Mouse (Mus musculus) midbrain, postnatal 0 days (tissue): Measurements from ENCODE around the gene Btbd35f4. TPM values are rescaled to one million over a fixed set of nuclear protein-coding genes. Genes with fewer than 3 reads are reported as not detected.
"Not testable (repeated sequence)": the region's sequence is repeated elsewhere in the genome, so short reads cannot be mapped to it uniquely, and the experiment has no call there.

Experiments used
- ATAC-seq: fragments of 200-750 bp; cut with Nextera tagmentation; 2 replicates; pipeline ENCODE4 v1.8.0; 2017; ENCODE audit warnings: moderate number of reproducible peaks, mild to moderate bottlenecking, moderate TSS enrichment, moderate library complexity; ENCODE audit not compliant: low FRiP score
- DNase-seq: peaks from one replicate; pipeline ENCODE4 v3.0.0-alpha.2; 2015; ENCODE audit warnings: low spot score
- H3K27ac ChIP-seq: fragments of 300-500 bp; sonication (generic); 2 replicates; pipeline ENCODE4 v1.5.1; 2014; ENCODE audit warnings: low read depth, mild to moderate bottlenecking, low read length, mixed read lengths
- H3K27me3 ChIP-seq: fragments of 300-500 bp; sonication (generic); 2 replicates; pipeline ENCODE4 v1.6.1; 2014; ENCODE audit warnings: low read length, control low read depth, mixed read lengths; ENCODE audit not compliant: insufficient read depth
- H3K36me3 ChIP-seq: fragments of 300-500 bp; sonication (generic); 2 replicates; pipeline ENCODE4 v1.6.1; 2014; ENCODE audit warnings: low read length, control low read depth, mixed read lengths; ENCODE audit not compliant: insufficient read depth
- H3K4me1 ChIP-seq: fragments of 300-500 bp; sonication (generic); 2 replicates; pipeline ENCODE4 v1.6.1; 2014; ENCODE audit warnings: mild to moderate bottlenecking, control low read depth, antibody characterized with exemption, low read length, mixed read lengths; ENCODE audit not compliant: insufficient read depth
- H3K4me2 ChIP-seq: fragments of 300-500 bp; sonication (generic); 2 replicates; pipeline ENCODE4 v1.6.1; 2014; ENCODE audit warnings: low read depth, mild to moderate bottlenecking, low read length, mixed read lengths; ENCODE audit not compliant: poor library complexity, severe bottlenecking
- H3K4me3 ChIP-seq: fragments of 300-500 bp; sonication (generic); 2 replicates; pipeline ENCODE4 v1.5.1; 2014; ENCODE audit warnings: low read depth, mild to moderate bottlenecking, low read length, moderate library complexity
- H3K9ac ChIP-seq: fragments of 300-500 bp; sonication (generic); replicated peaks from 2 replicates; pipeline ENCODE4 v1.6.1; 2014; ENCODE audit warnings: mild to moderate bottlenecking, low read length, moderate library complexity, mixed read lengths; ENCODE audit not compliant: poor library complexity, severe bottlenecking
- H3K9me3 ChIP-seq: fragments of 300-500 bp; sonication (generic); 2 replicates; pipeline ENCODE4 v1.6.1; 2016; ENCODE audit warnings: low read length, control low read depth
- WGBS: fragments of 180-500 bp; shearing (Covaris S2); extraction: QIAGEN DNeasy Blood & Tissue Kit; methylation state at CpG from one replicate; pipeline ENCODE4 v1.1.7; 2014; 5-methylcytosine and 5-hydroxymethylcytosine counted together
- polyA plus RNA-seq: library from polyadenylated mRNA; unstranded; fragments of >200 nt; fragmentation: Nextera tagmentation; extraction: Ambion mirVana; gene quantifications from 2 replicates; pipeline ENCODE4 v1.2.1, GENCODE M21; 2015
- total RNA-seq: library from RNA; depleted of rRNA; stranded (reverse); fragments of >200 nt; gene quantifications from 2 replicates; pipeline ENCODE4 v1.2.3, GENCODE M21; 2014; rRNA removed

Gene Btbd35f4
- total RNA-seq (not detected in 2 replicates), polyA plus RNA-seq (not detected in 2 replicates)

DNA sequence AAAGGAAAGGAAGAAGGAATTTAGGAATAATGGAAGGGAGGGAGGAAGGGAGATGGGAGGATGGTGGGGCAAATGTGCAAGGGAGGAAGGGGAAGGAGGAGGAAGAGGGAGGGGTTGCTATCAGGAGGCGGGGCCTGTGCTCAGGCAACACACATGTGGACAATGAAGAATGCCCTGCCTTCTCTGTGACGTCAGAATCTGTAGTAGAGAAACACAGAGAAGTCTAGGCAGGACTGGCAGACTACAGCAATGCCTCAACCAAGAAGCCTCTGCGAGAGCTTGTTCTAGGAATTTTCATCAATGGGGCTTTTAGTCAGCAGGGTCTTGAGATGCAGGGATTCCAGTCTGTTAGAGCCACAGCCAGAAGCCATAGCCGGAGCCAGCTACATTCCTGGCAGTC is at the start of gene Btbd35f4:
TSS of gene Btbd35f4 (plus strand) at position 301 of the 400 bp plus-strand sequence.
- H3K9ac ChIP-seq, DNase-seq, H3K36me3 ChIP-seq, H3K9me3 ChIP-seq, H3K27ac ChIP-seq, H3K4me2 ChIP-seq, H3K27me3 ChIP-seq, H3K4me1 ChIP-seq, H3K4me3 ChIP-seq, ATAC-seq: not testable (repeated sequence)
- no CpG with 5 or more reads among the region's 4 CpGs for WGBS

DNA sequence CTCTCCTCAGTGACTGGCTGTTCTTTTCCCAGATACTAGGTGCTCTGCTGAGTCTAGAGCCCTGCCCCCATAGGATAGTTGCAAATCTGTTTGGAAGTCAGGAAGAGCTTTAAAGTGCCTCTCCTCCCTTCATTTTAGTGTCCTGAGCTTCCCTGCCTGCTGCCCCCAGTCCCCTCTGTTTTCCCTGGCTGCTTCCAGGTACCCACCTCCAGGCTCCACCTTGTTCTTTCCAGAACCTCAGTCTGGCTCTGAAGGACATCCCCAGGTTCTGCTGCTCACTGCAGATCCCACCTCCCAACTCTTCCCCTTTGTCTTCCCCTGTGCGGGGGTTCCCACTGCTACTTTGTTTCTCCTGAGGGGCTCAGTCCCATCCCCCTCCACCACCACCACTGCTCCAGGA is 39.7 kb downstream of the Btbd35f4 start:
- H3K4me3 ChIP-seq, DNase-seq, ATAC-seq, H3K27me3 ChIP-seq, H3K27ac ChIP-seq, H3K4me2 ChIP-seq, H3K4me1 ChIP-seq, H3K9me3 ChIP-seq, H3K36me3 ChIP-seq, H3K9ac ChIP-seq: not testable (repeated sequence)
- no CpG with 5 or more reads among the region's 1 CpGs for WGBS

Other genes starting within 250 kb of the Btbd35f4 start
- not detected in 2 replicates for gene Btbd35f27, start 151.6 kb downstream of the Btbd35f4 start, total RNA-seq
- not detected in 2 replicates for gene Btbd35f27, start 151.6 kb downstream of the Btbd35f4 start, polyA plus RNA-seq